Mouse (Mus musculus) brown adipose tissue, adult 24 weeks (tissue): Measurements from ENCODE around the gene Hc. TPM values are rescaled to one million over a fixed set of nuclear protein-coding genes. Genes with fewer than 3 reads are reported as not detected.
A peak's percentile ranks its signal among the peaks of the same experiment; 100 is the strongest.

Experiments used
- H3K27ac ChIP-seq: fragments of 200-500 bp; replicated peaks from 2 replicates; pipeline ENCODE4 v1.5.1; 2012; ENCODE audit warnings: low read depth, mild to moderate bottlenecking, low read length
- H3K4me1 ChIP-seq: fragments of 200-500 bp; 2 replicates; pipeline ENCODE4 v1.6.1; 2012; ENCODE audit warnings: low read length, mixed read lengths; ENCODE audit not compliant: control insufficient read depth, insufficient read depth, insufficient read length
- H3K4me3 ChIP-seq: fragments of 200-500 bp; 2 replicates; pipeline ENCODE4 v1.5.1; 2012; ENCODE audit warnings: low read depth, mild to moderate bottlenecking, low read length, moderate library complexity; ENCODE audit not compliant: insufficient read depth
- polyA plus RNA-seq: library from polyadenylated mRNA; stranded (reverse); fragments of >200 nt; gene quantifications from 2 replicates; pipeline ENCODE4 v1.2.4, GENCODE M21; 2012; ENCODE audit not compliant: missing spikeins, insufficient read depth, insufficient read length

Hc gene
- polyA plus RNA-seq, 1 experiment = not detected

- Histone ChIP-seq H3K4me1 (peaks cover 11% of the 10 kb centered on the region; the same call in 1 of the 2 replicates), H3K4me3 (0 out of 2 replicates have a peak overlapping the region, but pooled peaks have one; percentile 50), H3K27ac (no peak overlapping the region)
Observed at GRCm38 (mm10) chr2:34960466-34960865, 100.8 kb downstream of the Hc start.

GRCm38 (mm10) chr2:34958582-34958981, 102.7 kb downstream of the Hc start:
- H3K4me3 ChIP-seq = no peak overlapping the region
- no peak overlapping the region for H3K27ac ChIP-seq
- peaks cover 9% of the 10 kb centered on the region; the same call in 1 of the 2 replicates for H3K4me1 ChIP-seq

- Histone ChIP-seq H3K27ac (no peak overlapping the region), H3K4me1 (0 out of 2 replicates have a peak, but pooled peaks cover 7% of the 10 kb centered on the region), H3K4me3 (no peak overlapping the region)
Observed at GRCm38 (mm10) chr2:34958036-34958435, 103.2 kb downstream of the Hc start.

GRCm38 (mm10) chr2:34957405-34957804, 103.8 kb downstream of the Hc start:
- no peak overlapping the region for H3K27ac ChIP-seq
- no peak overlapping the region for H3K4me3 ChIP-seq
- 0 out of 2 replicates have a peak, but pooled peaks cover 7% of the 10 kb centered on the region for H3K4me1 ChIP-seq

- H3K4me3 ChIP-seq = no peak overlapping the region
- H3K4me1 ChIP-seq = 0 out of 2 replicates have a peak, but pooled peaks cover 3% of the 10 kb centered on the region
- no peak overlapping the region for H3K27ac ChIP-seq
Observed at GRCm38 (mm10) chr2:34956941-34957340, 104.3 kb downstream of the Hc start.

GRCm38 (mm10) chr2:34954344-34954743, 106.9 kb downstream of the Hc start:
- H3K27ac ChIP-seq = no peak overlapping the region; the same call in 1 of the 2 replicates
- H3K4me1 ChIP-seq = no peaks in the 10 kb centered on the region
- no peak overlapping the region for H3K4me3 ChIP-seq

- H3K27ac ChIP-seq = no peak overlapping the region
- H3K4me1 ChIP-seq = no peaks in the 10 kb centered on the region
- no peak overlapping the region for H3K4me3 ChIP-seq
Observed at GRCm38 (mm10) chr2:34953547-34954116, 107.6 kb downstream of the Hc start.

GRCm38 (mm10) chr2:34953018-34953417, 108.2 kb downstream of the Hc start:
- Histone ChIP-seq H3K27ac (no peak overlapping the region), H3K4me1 (no peaks in the 10 kb centered on the region), H3K4me3 (no peak overlapping the region)

- no peaks in the 10 kb centered on the region for H3K4me1 ChIP-seq
- no peak overlapping the region for H3K4me3 ChIP-seq
- no peak overlapping the region for H3K27ac ChIP-seq
Observed at GRCm38 (mm10) chr2:34951469-34951868, 109.8 kb downstream of the Hc start.

- Histone ChIP-seq H3K4me3 (no peak overlapping the region), H3K27ac (no peak overlapping the region)
Observed at GRCm38 (mm10) chr2:34948622-34949021, 112.6 kb downstream of the Hc start.

GRCm38 (mm10) chr2:34946046-34946445, 115.2 kb downstream of the Hc start:
- no peak overlapping the region for H3K27ac ChIP-seq
- H3K4me1 ChIP-seq = no peaks in the 10 kb centered on the region
- no peak overlapping the region for H3K4me3 ChIP-seq

More at GRCm38 (mm10) chr2:34948622-34949021, 112.6 kb downstream of the Hc start:
- no peaks in the 10 kb centered on the region for H3K4me1 ChIP-seq

GRCm38 (mm10) chr2:34945580-34945979, 115.7 kb downstream of the Hc start:
- no peak overlapping the region for H3K4me3 ChIP-seq
- H3K27ac ChIP-seq = no peak overlapping the region
- no peaks in the 10 kb centered on the region for H3K4me1 ChIP-seq

- Histone ChIP-seq H3K4me3 (no peak overlapping the region), H3K27ac (no peak overlapping the region)
Observed at GRCm38 (mm10) chr2:34944761-34945160, 116.5 kb downstream of the Hc start.

GRCm38 (mm10) chr2:34943556-34944120, 117.6 kb downstream of the Hc start:
- H3K27ac ChIP-seq = no peak overlapping the region
- no peaks in the 10 kb centered on the region for H3K4me1 ChIP-seq
- H3K4me3 ChIP-seq = no peak overlapping the region

More at GRCm38 (mm10) chr2:34944761-34945160, 116.5 kb downstream of the Hc start:
- H3K4me1 ChIP-seq = no peaks in the 10 kb centered on the region

GRCm38 (mm10) chr2:34941061-34941675, 120.1 kb downstream of the Hc start:
- H3K4me3 ChIP-seq = no peak overlapping the region
- H3K27ac ChIP-seq = no peak overlapping the region
- no peaks in the 10 kb centered on the region for H3K4me1 ChIP-seq

GRCm38 (mm10) chr2:34940246-34940645, 121.0 kb downstream of the Hc start:
- Histone ChIP-seq H3K4me1 (no peaks in the 10 kb centered on the region), H3K4me3 (no peak overlapping the region), H3K27ac (no peak overlapping the region)
